Mouse (Mus musculus) splenic B cell, adult 2 months (primary cell): ENCODE results near the gene Txnrd1.
A peak's percentile ranks its signal among the peaks of the same experiment; 100 is the strongest.

Experiments
- DNase-seq: peaks from one replicate; pipeline ENCODE4 v3.0.0-alpha.2; 2011; ENCODE audit warnings: low read depth, low spot score
- H3K27me3 ChIP-seq: 2 replicates; pipeline ENCODE4 v1.6.1; 2012; ENCODE audit warnings: mild to moderate bottlenecking, low read length, moderate library complexity, mixed read lengths; ENCODE audit not compliant: control insufficient read depth, poor library complexity, insufficient read depth, severe bottlenecking
- H3K36me3 ChIP-seq: 2 replicates; pipeline ENCODE4 v1.6.1; 2012; ENCODE audit warnings: mild to moderate bottlenecking, low read length, moderate library complexity, mixed read lengths; ENCODE audit not compliant: control insufficient read depth, poor library complexity, insufficient read depth, severe bottlenecking

The Txnrd1 gene

DNA sequence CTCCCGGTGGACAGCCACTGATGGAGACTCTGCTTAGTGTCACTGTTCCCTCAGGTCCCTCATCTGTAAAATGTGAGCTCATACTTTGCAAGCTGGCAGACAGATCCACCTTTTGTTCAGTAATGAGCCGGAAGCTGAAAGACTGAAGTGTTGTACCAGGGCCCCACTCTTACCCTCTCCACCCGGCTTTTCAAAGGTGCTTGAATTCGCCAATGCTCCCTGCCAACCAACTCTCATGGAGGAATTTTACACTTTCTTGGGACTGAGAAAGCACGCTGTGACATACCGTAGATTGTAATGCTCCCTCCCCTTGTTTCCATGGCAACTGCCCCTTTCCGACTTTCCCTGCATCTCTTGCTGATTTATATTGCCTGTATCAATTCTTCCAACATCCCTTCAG, 66.8 kb downstream of the Txnrd1 start:
- DNase-seq: no peak
- peaks cover 4% of the 10 kb centered on the region; the same call in 1 of the 2 replicates for H3K36me3 ChIP-seq
- H3K27me3 ChIP-seq: no peaks in the 10 kb centered on the region

DNA sequence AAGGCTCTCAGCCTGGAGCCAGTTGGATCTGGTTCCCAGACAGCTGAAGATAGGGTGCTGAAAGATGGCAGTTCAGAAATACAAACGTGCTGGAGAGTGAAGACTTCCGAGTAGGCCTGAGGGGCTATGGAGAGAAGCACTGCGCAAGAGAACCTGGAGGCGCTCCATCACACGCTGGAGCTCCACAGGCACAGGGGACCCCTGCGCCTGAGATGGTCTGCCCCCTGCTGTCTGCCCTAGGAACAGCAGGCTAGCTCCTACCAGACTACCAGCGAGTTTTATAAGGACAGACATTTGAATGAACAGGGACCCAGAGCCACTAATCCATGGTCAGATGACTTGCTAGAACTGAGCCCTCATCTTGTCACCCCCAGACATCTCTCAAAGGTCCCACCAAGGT, 67.7 kb downstream of the Txnrd1 start:
- DNase-seq: peak; percentile 87
- no peaks in the 10 kb centered on the region for H3K27me3 ChIP-seq
- peaks cover 3% of the 10 kb centered on the region; the same call in 1 of the 2 replicates for H3K36me3 ChIP-seq

DNA sequence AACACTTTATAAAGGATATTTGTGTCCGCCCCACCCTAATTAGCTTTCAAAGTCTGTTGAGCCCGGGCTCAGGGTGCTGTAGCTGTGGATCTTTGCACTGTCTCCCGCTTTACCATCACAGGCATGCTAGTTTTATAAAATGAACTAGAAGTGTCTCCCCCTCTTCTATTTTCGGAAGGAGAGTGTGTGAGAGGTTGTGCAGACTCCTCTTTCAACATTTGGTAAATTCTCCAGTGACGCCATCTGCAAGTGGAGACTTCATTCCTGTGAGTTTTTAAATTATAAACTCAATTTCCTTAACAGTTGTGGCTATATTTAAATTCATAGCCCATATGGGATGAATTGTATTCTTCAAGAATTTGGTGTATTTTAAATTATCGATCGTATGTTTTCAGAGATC, 74.8 kb downstream of the Txnrd1 start:
- Histone ChIP-seq H3K36me3 (no peaks in the 10 kb centered on the region), H3K27me3 (no peaks in the 10 kb centered on the region)
- DNase-seq: no peak

DNA sequence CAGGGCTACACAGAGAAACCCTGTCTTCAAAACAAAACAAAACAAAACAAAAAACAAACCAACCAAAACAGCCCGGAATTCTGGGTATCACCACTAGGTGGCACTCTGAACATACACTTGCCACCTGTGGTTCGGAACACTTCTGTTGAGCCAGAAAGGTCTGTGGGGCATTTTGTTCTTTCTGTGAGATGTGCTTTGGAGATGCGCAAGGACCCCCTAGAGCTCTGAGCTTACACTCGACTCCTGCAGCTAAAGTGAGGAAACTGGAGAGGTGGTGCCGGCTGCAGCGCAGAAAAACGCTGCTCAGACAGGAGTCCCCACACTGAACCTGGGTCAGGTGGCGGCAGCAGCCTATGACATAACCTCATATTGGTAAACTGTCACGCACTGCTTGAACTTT, 75.6 kb downstream of the Txnrd1 start:
- Histone ChIP-seq H3K27me3 (no peaks in the 10 kb centered on the region), H3K36me3 (no peaks in the 10 kb centered on the region)
- DNase-seq: peak; percentile 85

DNA sequence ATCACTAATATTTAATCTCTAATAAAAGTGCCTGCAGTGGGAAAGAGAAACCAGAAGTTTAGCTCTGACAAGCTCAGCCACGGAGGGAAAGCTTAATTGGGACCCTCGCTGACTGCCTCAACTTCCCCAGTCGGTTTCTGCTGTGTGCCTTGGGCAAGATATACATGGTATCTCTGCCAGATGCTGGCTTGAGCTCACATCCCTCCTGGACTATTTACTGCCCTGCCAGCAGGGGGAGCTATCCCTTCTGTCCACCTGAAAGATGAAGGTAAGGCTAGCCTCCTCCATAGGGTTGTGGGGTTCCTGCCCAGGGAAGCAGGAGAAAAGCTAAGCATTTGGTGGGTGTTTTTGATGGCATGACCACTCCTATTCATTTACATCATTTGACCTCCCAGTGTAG, 76.4 kb downstream of the Txnrd1 start:
- no peaks in the 10 kb centered on the region for H3K36me3 ChIP-seq
- H3K27me3 ChIP-seq: no peaks in the 10 kb centered on the region
- DNase-seq: peak; percentile 65

DNA sequence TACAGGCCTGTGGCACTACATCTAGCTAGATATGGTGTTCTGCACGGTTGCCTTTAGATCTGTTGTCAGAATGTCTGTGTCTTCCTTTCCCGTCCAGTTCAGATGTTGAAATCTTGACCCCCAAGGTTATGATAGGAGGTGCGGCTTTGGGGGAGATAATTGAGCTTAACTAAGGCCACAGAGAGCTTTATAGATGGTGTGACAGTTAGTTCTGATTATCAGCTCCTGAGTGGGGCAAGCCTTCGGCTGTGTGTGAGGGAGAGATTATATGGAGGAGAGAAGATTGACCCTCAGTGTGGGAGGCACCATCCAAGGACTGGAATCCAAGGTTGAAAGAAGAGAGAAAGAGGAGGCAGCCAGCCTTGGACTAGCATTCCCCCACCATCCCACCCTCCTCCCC, 79.5 kb downstream of the Txnrd1 start:
- Histone ChIP-seq H3K36me3 (no peaks in the 10 kb centered on the region), H3K27me3 (no peaks in the 10 kb centered on the region)
- DNase-seq: no peak

DNA sequence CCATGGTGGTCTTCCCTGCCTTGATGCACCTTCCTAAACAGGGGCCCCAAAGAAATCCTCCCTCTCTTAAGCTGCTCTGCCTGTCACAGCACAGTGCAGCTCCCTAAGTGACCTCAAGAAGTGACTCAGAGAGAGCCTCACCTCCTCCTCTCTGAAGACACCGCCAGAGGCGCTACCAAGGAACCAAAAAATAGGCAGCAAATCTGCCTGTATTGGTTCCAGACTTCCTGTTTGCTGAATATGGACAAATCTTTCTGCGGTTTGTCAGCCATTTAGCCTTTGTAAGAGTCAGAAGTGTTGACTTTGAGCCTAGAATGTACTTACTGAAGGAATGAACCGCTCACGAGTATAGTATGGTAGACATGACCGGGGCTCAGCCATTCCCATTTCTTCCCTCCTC, 80.0 kb downstream of the Txnrd1 start:
- Histone ChIP-seq H3K27me3 (no peaks in the 10 kb centered on the region), H3K36me3 (no peaks in the 10 kb centered on the region)
- DNase-seq: no peak

DNA sequence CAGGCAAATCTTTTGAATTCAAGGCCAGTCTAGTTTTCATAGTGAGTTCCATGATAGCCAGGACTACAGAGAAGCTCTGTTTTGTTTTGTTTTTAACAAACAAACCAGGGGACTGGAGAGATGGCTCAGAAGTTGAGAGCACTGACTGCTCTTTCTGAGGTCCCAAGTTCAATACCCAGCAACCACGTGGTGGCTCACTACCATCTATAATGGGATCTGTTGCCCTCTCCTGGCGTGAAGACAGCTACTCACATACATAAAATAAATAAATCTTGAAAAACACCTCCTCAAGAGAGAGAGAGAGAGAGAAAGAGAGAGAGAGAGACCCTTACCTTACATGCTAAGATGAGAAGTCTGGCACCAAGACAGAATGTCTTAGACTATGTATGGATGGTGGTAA, 84.9 kb downstream of the Txnrd1 start:
- Histone ChIP-seq H3K27me3 (no peaks in the 10 kb centered on the region), H3K36me3 (no peaks in the 10 kb centered on the region)
- DNase-seq: no peak

DNA sequence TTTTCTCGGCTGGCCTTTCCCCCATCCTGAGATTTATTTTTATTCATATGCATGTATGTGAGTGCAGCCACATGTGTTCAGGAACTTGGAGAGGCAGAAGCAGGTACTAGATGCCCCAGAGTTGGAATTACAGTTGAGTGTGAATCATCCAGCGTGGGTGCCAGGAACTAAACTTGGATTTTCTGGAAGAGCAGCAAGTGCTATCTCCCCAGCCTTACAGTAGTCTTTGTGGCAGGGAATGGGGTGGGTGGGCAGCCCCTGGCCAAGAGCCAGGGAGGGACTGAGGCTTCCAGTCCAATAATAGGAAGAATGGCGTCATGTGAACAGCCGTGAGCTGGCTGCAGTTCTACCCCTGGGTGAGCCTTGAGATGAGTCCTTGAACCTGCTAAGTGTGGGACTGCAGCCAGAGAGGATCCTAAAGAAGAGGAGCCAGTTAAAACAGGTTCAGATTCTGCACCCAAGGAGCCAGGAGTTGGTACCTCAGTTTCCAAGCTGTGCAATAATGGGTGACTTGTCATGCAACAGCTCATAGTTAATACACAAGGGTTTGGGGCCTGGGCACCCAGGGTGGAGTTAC, 85.7 kb downstream of the Txnrd1 start:
- no peaks in the 10 kb centered on the region for H3K27me3 ChIP-seq
- H3K36me3 ChIP-seq: no peaks in the 10 kb centered on the region
- no peak for DNase-seq

DNA sequence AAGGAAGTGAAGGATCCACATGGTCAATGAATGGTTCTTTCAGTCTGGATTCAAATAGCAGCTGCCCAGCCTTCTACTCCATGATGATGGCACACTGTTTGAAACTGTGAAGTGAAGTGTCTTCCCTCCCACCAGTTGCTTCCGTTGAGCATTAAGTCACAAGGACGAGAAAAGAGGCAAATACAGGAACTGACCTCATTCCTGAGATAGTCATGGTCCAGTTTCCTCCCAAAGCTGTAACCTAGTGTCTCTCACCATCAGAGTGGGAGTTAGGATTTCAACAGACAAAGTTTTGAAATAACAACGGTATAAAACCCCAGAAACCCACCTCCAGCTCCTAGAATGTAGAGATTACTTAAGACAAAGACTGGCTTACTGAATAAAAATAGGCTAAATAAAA, 89.8 kb downstream of the Txnrd1 start:
- Histone ChIP-seq H3K36me3 (no peaks in the 10 kb centered on the region), H3K27me3 (no peaks in the 10 kb centered on the region)
- DNase-seq: no peak

DNA sequence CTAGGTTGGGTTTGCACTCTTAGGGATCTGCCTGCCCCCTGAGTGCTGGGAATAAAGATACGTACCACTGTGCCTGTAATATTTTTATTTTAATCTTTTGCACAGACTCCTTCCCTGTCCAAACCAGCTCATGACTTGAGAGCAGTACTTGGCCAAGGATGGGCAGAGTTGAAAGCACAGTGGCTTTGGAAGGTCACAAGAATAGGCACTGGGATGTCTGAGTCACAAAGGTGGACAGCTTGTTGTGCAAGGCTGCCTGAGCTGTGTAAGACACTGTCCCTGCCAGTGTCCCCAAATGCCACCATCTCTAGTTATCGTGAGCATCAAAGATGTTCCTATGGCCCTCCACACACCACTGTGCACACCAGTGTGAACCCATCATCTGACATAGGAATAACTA, 91.0 kb downstream of the Txnrd1 start:
- no peaks in the 10 kb centered on the region for H3K36me3 ChIP-seq
- no peak for DNase-seq

DNA sequence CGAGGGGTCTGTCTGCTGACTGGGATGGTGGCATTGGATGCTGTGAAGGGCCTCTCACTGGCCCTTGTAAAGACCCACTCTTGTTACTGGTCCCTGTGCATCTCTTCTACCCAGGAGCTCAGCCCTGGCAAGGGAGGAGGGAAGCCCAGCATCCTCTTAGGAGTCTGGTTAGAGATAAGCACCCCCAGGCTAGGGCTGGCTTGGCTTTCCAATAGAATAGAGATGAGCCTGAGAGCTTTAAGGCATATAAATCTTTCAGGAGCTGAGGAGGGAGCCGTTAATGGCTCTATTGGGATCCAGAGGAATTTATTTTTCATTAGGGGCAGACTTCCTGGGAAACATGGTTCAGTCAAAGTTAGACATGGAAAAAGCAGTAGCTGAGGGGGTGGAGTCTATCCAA, 91.9 kb downstream of the Txnrd1 start:
- no peaks in the 10 kb centered on the region for H3K36me3 ChIP-seq
- DNase-seq: no peak
- H3K27me3 ChIP-seq: no peaks in the 10 kb centered on the region

More for the DNA sequence above, 91.0 kb downstream of the Txnrd1 start:
- H3K27me3 ChIP-seq: no peaks in the 10 kb centered on the region

DNA sequence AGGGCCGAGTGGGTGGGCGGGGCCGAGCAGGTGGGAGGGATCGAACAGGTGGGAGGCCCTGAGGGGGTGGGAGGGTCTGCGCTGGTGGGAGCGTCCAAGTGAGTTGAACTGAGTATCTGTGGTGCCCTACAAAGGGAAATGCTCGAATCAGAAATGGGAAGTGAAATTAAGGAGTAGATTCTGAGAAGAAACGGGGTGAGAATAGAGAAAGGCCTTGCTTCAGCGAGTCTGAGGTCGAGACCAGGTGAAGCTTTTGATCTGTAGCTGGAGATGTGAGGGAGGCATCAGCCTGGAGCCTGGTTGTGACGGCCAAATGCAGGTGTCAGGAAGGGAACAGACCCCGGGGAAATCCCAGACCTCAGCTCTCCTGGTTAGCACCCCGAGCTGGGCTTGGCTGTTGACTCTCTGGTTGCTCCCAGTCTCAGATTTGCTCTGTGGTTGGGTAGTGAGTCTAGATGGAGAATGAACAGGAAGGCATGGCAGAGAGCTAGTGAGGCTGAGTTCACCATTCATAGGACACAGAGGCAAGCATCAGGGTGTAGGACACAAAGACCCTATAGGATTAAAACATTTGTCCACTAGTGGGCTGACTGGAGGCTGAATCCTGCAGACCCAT, 101.4 kb downstream of the Txnrd1 start:
- peak; percentile 85 for DNase-seq
- no peaks in the 10 kb centered on the region for H3K36me3 ChIP-seq
- H3K27me3 ChIP-seq: no peaks in the 10 kb centered on the region

DNA sequence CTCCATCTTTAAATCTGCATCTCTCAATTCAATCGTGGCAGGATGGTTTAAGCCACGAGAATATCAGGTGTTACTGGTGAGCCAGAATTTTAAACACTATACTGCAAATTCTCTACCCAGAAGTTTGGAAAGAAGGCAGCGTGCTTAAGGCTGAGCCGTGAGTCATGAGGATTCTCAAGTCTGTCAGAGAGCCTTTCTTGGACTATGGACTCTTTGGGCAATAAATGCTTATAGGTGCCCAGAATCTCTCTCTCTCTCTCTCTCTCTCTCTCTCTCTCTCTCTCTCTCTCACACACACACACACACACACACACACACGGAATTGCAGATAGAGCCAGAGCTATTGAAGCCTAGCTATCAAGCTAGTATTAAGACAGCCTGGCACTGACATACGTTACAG, 102.0 kb downstream of the Txnrd1 start:
- no peaks in the 10 kb centered on the region for H3K36me3 ChIP-seq
- DNase-seq: no peak
- H3K27me3 ChIP-seq: no peaks in the 10 kb centered on the region
